Mouse (Mus musculus) heart, adult 2 months (tissue): ENCODE results near the gene Plxna4.

Experiments used
- CTCF ChIP-seq: fragments of 200-600 bp; IDR thresholded peaks from 2 replicates; pipeline ENCODE4 v1.8.1; 2022; ENCODE audit warnings: antibody characterized with exemption, mild to moderate bottlenecking, moderate library complexity
- EP300 ChIP-seq: fragments of 200-500 bp; IDR thresholded peaks from 2 replicates; pipeline ENCODE4 v1.6.1; 2011; ENCODE audit warnings: low read depth, low read length, control low read depth; ENCODE audit not compliant: insufficient read depth
- POLR2A ChIP-seq: fragments of 200-500 bp; IDR thresholded peaks from 2 replicates; pipeline ENCODE4 v1.6.1; 2011; ENCODE audit warnings: mild to moderate bottlenecking, low read depth, low read length, control low read depth; ENCODE audit not compliant: insufficient read depth

- no peak for TF ChIP-seq CTCF
- TF ChIP-seq EP300, result no peak
- TF ChIP-seq POLR2A, result no peak
These were observed 379.0 kb downstream of the Plxna4 start for GRCm38 (mm10) chr6:32208951-32209350.
